Mouse (Mus musculus) olfactory bulb, adult 2 months (tissue): Measurements from ENCODE around the gene Hist1h1d.

Source experiments
- CTCF ChIP-seq: fragments of 200-500 bp; IDR thresholded peaks from 2 replicates; pipeline ENCODE4 v1.5.1; 2012; ENCODE audit warnings: low read depth, mild to moderate bottlenecking, low read length, moderate library complexity; ENCODE audit not compliant: insufficient read depth
- POLR2A ChIP-seq: fragments of 200-500 bp; IDR thresholded peaks from 2 replicates; pipeline ENCODE4 v1.6.1; 2012; ENCODE audit warnings: mild to moderate bottlenecking, low read depth, low read length, moderate library complexity; ENCODE audit not compliant: insufficient read depth

- TF ChIP-seq POLR2A, result no peak
- no peak for TF ChIP-seq CTCF
Measured at GRCm38 (mm10) chr13:23572218-23573033, 19.4 kb downstream of the Hist1h1d start.
